Mouse (Mus musculus) CH12.LX (cell line): Measurements from ENCODE around the gene Rbpjl.
A peak's percentile ranks its signal among the peaks of the same experiment; 100 is the strongest.

Experiments
- CHD2 ChIP-seq: IDR thresholded peaks from 2 replicates; pipeline ENCODE4 v1.6.1; 2011; ENCODE audit warnings: low read length, improper control_type of control experiment
- CTCF ChIP-seq, 2 experiments: IDR thresholded peaks in 1 of 2; conservative IDR thresholded peaks in 1 of 2; 2 replicates each; pipeline ENCODE4 v1.5.1; 2011 to 2012; ENCODE audit warnings: low read depth in 2 of 2, low read length in 2 of 2, improper control_type of control experiment in 1 of 2, inconsistent platforms in 1 of 2, mild to moderate bottlenecking in 1 of 2, moderate library complexity in 1 of 2
- USF1 ChIP-seq: IDR thresholded peaks from 2 replicates; pipeline ENCODE4 v1.6.1; 2014; ENCODE audit warnings: low read depth, mild to moderate bottlenecking, inconsistent platforms, low read length, improper control_type of control experiment

- no peak for TF ChIP-seq CHD2
- TF ChIP-seq CTCF (conservative IDR thresholded peaks at IDR 0.05 in 1 of 2, IDR thresholded peaks at IDR 0.05 in 1 of 2; ENCODE audit: low read depth in 2 of 2, low read length in 2 of 2) = peak; percentile 52 to 99; a peak in 3 of 4 replicates
- no peak for TF ChIP-seq USF1
Observed at GRCm38 (mm10) chr2:164402906-164403305, at the start of gene Rbpjl.
